Mouse (Mus musculus): Measurements from ENCODE around the gene Mpp5.

Mpp5 gene

GRCm38 (mm10) chr12:78748557-78749377, at the start of gene Mpp5:
Mpp5 (plus strand) TSS chr12:78748907.
- peak; percentile 97 for DNase-seq

- DNase-seq = no peak
Measured at GRCm38 (mm10) chr12:78717783-78718182, 30.9 kb upstream of the Mpp5 start.

GRCm38 (mm10) chr12:78727723-78728122, 21.0 kb upstream of the Mpp5 start:
- peak; percentile 2 to 28 for DNase-seq

DNA sequence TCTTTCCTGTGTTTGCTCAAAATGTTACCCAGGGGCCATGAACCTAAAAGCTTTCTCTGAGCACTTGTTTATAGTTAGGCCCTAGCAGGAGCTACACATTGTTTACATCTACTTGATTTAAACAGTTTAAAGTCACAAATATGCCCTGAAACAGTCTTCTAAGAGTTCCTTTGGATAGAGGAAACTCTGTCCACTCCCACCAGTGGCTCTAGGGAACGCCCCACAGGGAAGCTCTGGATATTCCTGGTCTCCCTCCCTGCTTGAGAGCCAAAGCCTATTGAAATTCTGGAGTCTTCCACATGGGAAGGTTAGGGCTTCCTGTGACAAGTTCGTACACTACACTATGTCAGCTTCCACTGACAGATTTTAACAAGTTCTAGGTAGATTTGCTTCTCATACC, 9.1 kb upstream of the Mpp5 start:
- no peak for DNase-seq

- no peak for DNase-seq
Measured at GRCm38 (mm10) chr12:78740289-78740688, 8.4 kb upstream of the Mpp5 start.

DNA sequence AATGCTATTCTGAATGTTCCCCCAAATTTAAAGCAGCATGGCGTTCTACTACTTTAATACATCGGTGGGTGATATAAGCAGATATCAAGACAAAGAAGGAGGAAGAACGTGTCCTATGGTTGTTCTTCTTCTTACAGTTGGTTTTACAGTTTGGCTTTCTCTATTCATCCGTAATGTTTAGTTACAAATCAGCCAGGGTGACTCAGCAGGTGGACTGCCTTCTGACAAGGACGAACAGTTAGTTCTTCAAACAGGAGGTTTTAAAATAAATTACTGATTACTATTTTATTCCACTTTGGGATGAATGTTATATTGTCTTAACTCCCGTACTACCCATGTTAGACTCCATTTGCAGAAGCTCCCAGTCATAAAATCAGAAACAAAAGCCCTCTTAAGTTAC, 2.5 kb upstream of the Mpp5 start:
- DNase-seq = peak; percentile 47 to 48

DNA sequence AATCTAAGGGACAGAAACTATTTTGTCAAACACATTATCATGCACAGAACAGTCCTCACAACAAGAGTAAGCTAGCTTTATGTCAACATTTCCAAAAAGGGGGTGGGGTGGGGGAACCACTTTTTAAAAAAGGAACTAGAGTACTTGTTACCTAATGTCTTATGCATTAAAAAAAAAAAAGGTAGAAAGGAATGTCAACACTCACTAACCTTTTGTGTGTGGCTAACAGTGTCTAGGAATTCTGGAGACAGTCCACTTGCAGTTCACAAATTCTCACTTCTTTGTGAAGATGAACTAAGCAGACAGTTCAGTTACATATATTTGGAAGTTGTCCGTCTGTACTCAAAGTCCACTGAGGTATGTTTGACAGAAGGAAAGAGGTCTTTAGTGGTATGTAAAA, 1.3 kb upstream of the Mpp5 start:
- no peak for DNase-seq

- DNase-seq = peak; percentile 12 to 49
Measured at GRCm38 (mm10) chr12:78748113-78748512, 594 bp upstream of the Mpp5 start.

GRCm38 (mm10) chr12:78749378-78749801, 683 bp downstream of the Mpp5 start:
- peak; percentile 73 to 76 for DNase-seq

- DNase-seq = no peak
Measured at GRCm38 (mm10) chr12:78761979-78762378, 13.3 kb downstream of the Mpp5 start.

- DNase-seq = peak; percentile 24 to 28
Measured at GRCm38 (mm10) chr12:78769031-78769713, 20.5 kb downstream of the Mpp5 start.

DNA sequence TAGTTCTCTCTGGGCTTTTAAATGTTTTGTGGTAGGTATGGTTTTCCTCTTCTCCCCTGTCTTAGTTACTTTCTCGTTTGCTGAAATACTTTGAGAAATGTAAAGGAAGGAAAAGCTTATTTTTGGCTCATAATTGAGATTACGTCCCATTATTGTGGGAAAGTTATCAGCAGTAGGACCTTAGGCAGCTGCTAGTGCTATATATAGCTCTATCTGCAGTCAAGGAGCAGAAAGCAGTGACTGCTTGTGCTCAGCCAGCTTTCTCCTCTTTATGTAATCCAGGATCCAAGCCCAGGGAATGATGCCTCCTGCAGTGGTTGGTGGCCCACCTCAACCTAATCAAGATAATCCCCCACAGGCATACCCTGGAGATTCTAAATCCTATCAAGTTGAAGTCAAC, 24.5 kb downstream of the Mpp5 start:
- no peak for DNase-seq

GRCm38 (mm10) chr12:78777916-78778315, 29.2 kb downstream of the Mpp5 start:
- no peak for DNase-seq

DNA sequence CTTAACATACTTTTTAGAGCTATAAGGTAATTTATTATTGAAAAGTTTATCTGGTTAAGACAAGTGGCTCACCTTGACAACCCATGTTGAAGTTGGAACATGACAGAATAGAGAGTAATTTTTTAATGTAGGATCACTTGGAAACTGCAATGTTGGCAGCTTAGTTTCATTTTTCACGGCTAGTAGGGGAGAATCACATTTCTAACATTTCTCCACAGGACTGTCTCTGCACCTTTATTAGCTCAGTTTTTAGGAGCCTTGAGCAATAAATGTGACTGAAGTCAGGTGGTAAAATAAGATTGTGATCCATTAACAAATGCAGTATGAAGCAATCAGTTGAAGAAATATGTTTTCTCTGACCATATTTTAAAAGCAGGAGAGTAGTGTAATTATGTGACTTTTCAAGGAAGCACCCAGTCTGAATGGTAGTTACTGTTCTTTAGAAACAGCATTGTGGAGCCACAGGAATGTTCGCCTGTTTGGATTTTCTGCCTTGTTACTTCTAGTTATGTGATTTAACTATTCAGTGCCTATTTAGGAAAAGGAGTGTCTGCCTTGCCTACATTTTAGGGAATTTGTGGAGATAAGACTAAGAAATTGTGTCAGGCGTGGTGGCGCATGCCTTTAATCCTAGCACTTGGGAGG, 29.8 kb downstream of the Mpp5 start:
- no peak for DNase-seq

GRCm38 (mm10) chr12:78788266-78788873, 39.7 kb downstream of the Mpp5 start:
- no peak for DNase-seq

- DNase-seq = no peak
Measured at GRCm38 (mm10) chr12:78790791-78791190, 42.1 kb downstream of the Mpp5 start.

DNA sequence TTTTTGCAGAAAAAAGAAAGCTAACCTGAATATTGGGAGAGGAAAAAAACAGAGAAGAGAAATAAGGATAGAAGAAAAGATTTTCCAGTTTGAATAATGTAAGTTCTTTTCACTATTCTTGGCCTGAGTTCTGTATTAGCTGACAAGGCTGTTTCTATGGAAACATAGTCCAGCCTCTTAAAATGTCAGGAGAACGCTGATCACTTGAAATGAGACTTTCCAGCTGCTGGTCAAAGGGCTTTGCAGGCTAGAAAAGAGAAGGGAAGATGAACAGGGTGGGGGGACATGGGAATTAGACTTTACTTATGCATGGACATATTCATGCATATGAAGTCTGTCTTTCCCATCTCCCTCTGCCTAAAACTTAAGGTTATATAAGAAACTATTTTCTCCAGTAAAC, 45.5 kb downstream of the Mpp5 start:
- DNase-seq = peak; percentile 13 to 62

DNA sequence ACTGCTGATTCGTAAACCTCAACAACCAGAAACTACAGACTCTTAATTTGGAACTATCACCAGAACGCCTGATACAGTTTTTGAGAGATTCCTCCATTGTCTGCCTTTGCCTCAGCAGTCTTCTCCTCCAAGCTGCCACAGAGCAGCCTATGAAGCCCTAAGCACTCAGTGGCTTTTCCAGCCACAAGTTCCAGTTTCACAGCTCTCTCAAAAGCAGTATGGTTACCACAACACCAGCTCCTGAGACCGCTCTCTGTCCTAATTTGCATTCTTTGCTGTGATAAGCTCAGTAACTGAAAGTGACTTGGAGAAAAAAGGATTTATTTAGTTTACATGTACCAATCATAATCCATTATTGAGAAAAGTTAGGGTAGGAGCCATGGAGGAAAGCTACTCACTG, 51.3 kb downstream of the Mpp5 start:
- DNase-seq = no peak

- DNase-seq = no peak
Measured at GRCm38 (mm10) chr12:78801836-78802235, 53.1 kb downstream of the Mpp5 start.

- peak in 1 of 2 experiments; percentile 32 for DNase-seq
Measured at GRCm38 (mm10) chr12:78814437-78814836, 65.7 kb downstream of the Mpp5 start.

DNA sequence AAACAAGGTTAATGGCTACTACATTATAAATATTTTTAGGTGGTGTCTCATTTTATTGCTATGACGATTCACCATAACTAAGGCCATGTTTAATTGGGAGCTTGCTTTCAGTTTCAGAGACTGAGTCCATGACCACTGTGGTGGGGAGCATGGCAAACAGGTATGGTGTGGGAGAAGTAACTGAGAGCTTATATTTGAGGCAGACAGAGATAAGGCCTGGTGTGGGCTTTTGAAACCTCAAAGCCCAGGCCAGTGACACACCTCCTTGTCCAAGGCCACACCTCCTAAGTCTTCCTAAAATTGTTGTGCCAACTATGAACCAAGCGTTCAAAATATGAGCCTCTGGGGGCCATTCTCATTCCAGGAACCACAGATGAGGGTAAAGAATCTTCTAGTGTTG, 85.8 kb downstream of the Mpp5 start:
- DNase-seq = no peak

GRCm38 (mm10) chr12:78839906-78840305, 91.2 kb downstream of the Mpp5 start:
- peak; percentile 34 to 70 for DNase-seq

GRCm38 (mm10) chr12:78842429-78842828, 93.7 kb downstream of the Mpp5 start:
- DNase-seq = no peak
